Mouse (Mus musculus): Measurements from ENCODE around the gene Dlgap4. TPM values are rescaled to one million over a fixed set of nuclear protein-coding genes. Genes with fewer than 3 reads are reported as not detected.

Dlgap4 gene
- polyA plus RNA-seq, 1 experiment: 205 TPM

GRCm38 (mm10) chr2:156756937-156757336 is 143.4 kb downstream of the Dlgap4 start:
- Histone ChIP-seq H3K4me3 (ENCODE audit: insufficient read depth, low read length) (no peak overlapping the region), H3K4me1 (ENCODE audit: control insufficient read depth, insufficient read depth, low read length) (peaks cover 2% of the 10 kb centered on the region; the same call in 1 of the 2 replicates), H3K27ac (ENCODE audit: insufficient read depth, low read length) (no peak overlapping the region)
- TF ChIP-seq CTCF (IDR thresholded peaks at IDR 0.05; ENCODE audit: extremely low read depth, insufficient read depth, low read length): no peak
- TF ChIP-seq POLR2A (IDR thresholded peaks at IDR 0.05; ENCODE audit: extremely low read depth, insufficient read depth, low read length): no peak

- Histone ChIP-seq H3K4me3 (ENCODE audit: insufficient read depth, low read length) (no peak overlapping the region), H3K27ac (ENCODE audit: insufficient read depth, low read length) (no peak overlapping the region), H3K4me1 (ENCODE audit: control insufficient read depth, insufficient read depth, low read length) (peaks cover 6% of the 10 kb centered on the region; the same call in 1 of the 2 replicates)
- TF ChIP-seq POLR2A (IDR thresholded peaks at IDR 0.05; ENCODE audit: extremely low read depth, insufficient read depth, low read length) (no peak), CTCF (IDR thresholded peaks at IDR 0.05; ENCODE audit: extremely low read depth, insufficient read depth, low read length) (peak; percentile 31; the same call in 1 of the 2 replicates)
Measured at GRCm38 (mm10) chr2:156760843-156761505, 147.5 kb downstream of the Dlgap4 start.

GRCm38 (mm10) chr2:156761521-156762278 is 148.2 kb downstream of the Dlgap4 start:
- peaks cover 8% of the 10 kb centered on the region; the same call in 1 of the 2 replicates for H3K4me1 ChIP-seq (ENCODE audit: control insufficient read depth, insufficient read depth, low read length)
- TF ChIP-seq POLR2A (IDR thresholded peaks at IDR 0.05; ENCODE audit: extremely low read depth, insufficient read depth, low read length) (no peak), CTCF (IDR thresholded peaks at IDR 0.05; ENCODE audit: extremely low read depth, insufficient read depth, low read length) (no peak)
- no peak overlapping the region for H3K27ac ChIP-seq (ENCODE audit: insufficient read depth, low read length)
- no peak overlapping the region for H3K4me3 ChIP-seq (ENCODE audit: insufficient read depth, low read length)

DNA sequence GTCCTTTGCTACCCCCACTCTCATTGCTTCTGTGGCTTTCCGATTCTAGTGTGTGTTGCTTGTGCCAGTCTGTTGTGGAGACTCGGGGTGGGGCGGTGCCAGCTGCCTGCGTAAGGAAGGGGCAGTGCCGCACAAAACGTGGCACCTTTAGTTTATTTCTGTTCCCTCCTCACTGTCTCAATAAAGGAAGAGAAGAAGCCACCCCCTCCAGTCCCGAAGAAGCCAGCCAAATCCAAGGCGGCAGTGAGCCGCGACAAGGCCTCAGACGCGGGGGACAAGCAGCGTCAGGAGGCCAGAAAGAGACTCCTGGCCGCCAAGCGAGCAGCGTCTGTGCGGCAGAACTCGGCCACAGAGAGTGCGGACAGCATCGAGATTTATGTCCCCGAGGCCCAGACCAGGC is 149.0 kb downstream of the Dlgap4 start:
- TF ChIP-seq CTCF (IDR thresholded peaks at IDR 0.05; ENCODE audit: extremely low read depth, insufficient read depth, low read length) (no peak), POLR2A (IDR thresholded peaks at IDR 0.05; ENCODE audit: extremely low read depth, insufficient read depth, low read length) (no peak)
- H3K4me3 ChIP-seq (ENCODE audit: insufficient read depth, low read length): no peak overlapping the region
- H3K27ac ChIP-seq (ENCODE audit: insufficient read depth, low read length): peak overlapping the region; percentile 9; the same call in 1 of the 2 replicates
- peaks cover 7% of the 10 kb centered on the region; the same call in 1 of the 2 replicates for H3K4me1 ChIP-seq (ENCODE audit: control insufficient read depth, insufficient read depth, low read length)

- Histone ChIP-seq H3K27ac (ENCODE audit: insufficient read depth, low read length) (no peak overlapping the region), H3K4me1 (ENCODE audit: control insufficient read depth, insufficient read depth, low read length) (peaks cover 7% of the 10 kb centered on the region; the same call in 1 of the 2 replicates), H3K4me3 (ENCODE audit: insufficient read depth, low read length) (no peak overlapping the region)
- TF ChIP-seq CTCF (IDR thresholded peaks at IDR 0.05; ENCODE audit: extremely low read depth, insufficient read depth, low read length) (no peak), POLR2A (IDR thresholded peaks at IDR 0.05; ENCODE audit: extremely low read depth, insufficient read depth, low read length) (no peak)
Measured at GRCm38 (mm10) chr2:156763101-156763500, 149.6 kb downstream of the Dlgap4 start.

- TF ChIP-seq POLR2A (IDR thresholded peaks at IDR 0.05; ENCODE audit: extremely low read depth, insufficient read depth, low read length) (no peak), CTCF (IDR thresholded peaks at IDR 0.05; ENCODE audit: extremely low read depth, insufficient read depth, low read length) (no peak)
- Histone ChIP-seq H3K4me3 (ENCODE audit: insufficient read depth, low read length) (no peak overlapping the region), H3K4me1 (ENCODE audit: control insufficient read depth, insufficient read depth, low read length) (peaks cover 7% of the 10 kb centered on the region; the same call in 1 of the 2 replicates), H3K27ac (ENCODE audit: insufficient read depth, low read length) (no peak overlapping the region)
Measured at GRCm38 (mm10) chr2:156764022-156764421, 150.5 kb downstream of the Dlgap4 start.

- Histone ChIP-seq H3K27ac (ENCODE audit: insufficient read depth, low read length) (no peak overlapping the region), H3K4me1 (ENCODE audit: control insufficient read depth, insufficient read depth, low read length) (peaks cover 7% of the 10 kb centered on the region; the same call in 1 of the 2 replicates), H3K4me3 (ENCODE audit: insufficient read depth, low read length) (no peak overlapping the region)
- TF ChIP-seq POLR2A (IDR thresholded peaks at IDR 0.05; ENCODE audit: extremely low read depth, insufficient read depth, low read length) (no peak), CTCF (IDR thresholded peaks at IDR 0.05; ENCODE audit: extremely low read depth, insufficient read depth, low read length) (no peak)
Measured at GRCm38 (mm10) chr2:156764747-156765146, 151.2 kb downstream of the Dlgap4 start.

GRCm38 (mm10) chr2:156765593-156765992 is 152.1 kb downstream of the Dlgap4 start:
- TF ChIP-seq POLR2A (IDR thresholded peaks at IDR 0.05; ENCODE audit: extremely low read depth, insufficient read depth, low read length) (no peak), CTCF (IDR thresholded peaks at IDR 0.05; ENCODE audit: extremely low read depth, insufficient read depth, low read length) (no peak)
- Histone ChIP-seq H3K4me3 (ENCODE audit: insufficient read depth, low read length) (no peak overlapping the region), H3K27ac (ENCODE audit: insufficient read depth, low read length) (no peak overlapping the region), H3K4me1 (ENCODE audit: control insufficient read depth, insufficient read depth, low read length) (peaks cover 7% of the 10 kb centered on the region; the same call in 1 of the 2 replicates)

- H3K4me1 ChIP-seq (ENCODE audit: control insufficient read depth, insufficient read depth, low read length): peaks cover 7% of the 10 kb centered on the region; the same call in 1 of the 2 replicates
- H3K4me3 ChIP-seq (ENCODE audit: insufficient read depth, low read length): no peak overlapping the region
- H3K27ac ChIP-seq (ENCODE audit: insufficient read depth, low read length): no peak overlapping the region
- TF ChIP-seq POLR2A (IDR thresholded peaks at IDR 0.05; ENCODE audit: extremely low read depth, insufficient read depth, low read length) (no peak; the same call in 1 of the 2 replicates), CTCF (IDR thresholded peaks at IDR 0.05; ENCODE audit: extremely low read depth, insufficient read depth, low read length) (no peak)
Measured at GRCm38 (mm10) chr2:156766227-156767019, 152.9 kb downstream of the Dlgap4 start.
